Mouse (Mus musculus): Measurements from ENCODE around the gene Akt3.
A peak's percentile ranks its signal among the peaks of the same experiment; 100 is the strongest.

Akt3 gene

GRCm38 (mm10) chr1:177010607-177011302, 247.2 kb downstream of the Akt3 start:
- DNase-seq (ENCODE audit: low spot score), result no peak

- DNase-seq (ENCODE audit: low spot score), result no peak
Observed at GRCm38 (mm10) chr1:177010041-177010440, 248.0 kb downstream of the Akt3 start.

GRCm38 (mm10) chr1:177008777-177009176, 249.2 kb downstream of the Akt3 start:
- peak; percentile 78 for DNase-seq (ENCODE audit: low spot score)

GRCm38 (mm10) chr1:177007405-177007804, 250.6 kb downstream of the Akt3 start:
- no peak for DNase-seq (ENCODE audit: low spot score)

GRCm38 (mm10) chr1:177004041-177004741, 253.8 kb downstream of the Akt3 start:
- DNase-seq (ENCODE audit: low spot score), result no peak

GRCm38 (mm10) chr1:177002951-177003350, 255.1 kb downstream of the Akt3 start:
- no peak for DNase-seq (ENCODE audit: low spot score)

- peak; percentile 21 for DNase-seq (ENCODE audit: low spot score)
Observed at GRCm38 (mm10) chr1:176999011-176999410, 259.0 kb downstream of the Akt3 start.

- no peak for DNase-seq (ENCODE audit: low spot score)
Observed at GRCm38 (mm10) chr1:176997711-176998689, 260.0 kb downstream of the Akt3 start.

- DNase-seq (ENCODE audit: low spot score), result no peak
Observed at GRCm38 (mm10) chr1:176997254-176997653, 260.7 kb downstream of the Akt3 start.

GRCm38 (mm10) chr1:176996630-176997201, 261.3 kb downstream of the Akt3 start:
- DNase-seq (ENCODE audit: low spot score), result no peak

- DNase-seq (ENCODE audit: low spot score), result no peak
Observed at GRCm38 (mm10) chr1:176996166-176996565, 261.8 kb downstream of the Akt3 start.

- no peak for DNase-seq (ENCODE audit: low spot score)
Observed at GRCm38 (mm10) chr1:176995419-176995775, 262.6 kb downstream of the Akt3 start.

- DNase-seq (ENCODE audit: low spot score), result no peak
Observed at GRCm38 (mm10) chr1:176994707-176995418, 263.1 kb downstream of the Akt3 start.

GRCm38 (mm10) chr1:176994087-176994486, 263.9 kb downstream of the Akt3 start:
- DNase-seq (ENCODE audit: low spot score), result no peak

GRCm38 (mm10) chr1:176993141-176994010, 264.6 kb downstream of the Akt3 start:
- DNase-seq (ENCODE audit: low spot score), result no peak

- DNase-seq (ENCODE audit: low spot score), result no peak
Observed at GRCm38 (mm10) chr1:176992517-176992916, 265.5 kb downstream of the Akt3 start.

- no peak for DNase-seq (ENCODE audit: low spot score)
Observed at GRCm38 (mm10) chr1:176991473-176991872, 266.5 kb downstream of the Akt3 start.

- peak; percentile 43 for DNase-seq (ENCODE audit: low spot score)
Observed at GRCm38 (mm10) chr1:176986990-176987740, 270.8 kb downstream of the Akt3 start.

GRCm38 (mm10) chr1:176986275-176986674, 271.7 kb downstream of the Akt3 start:
- no peak for DNase-seq (ENCODE audit: low spot score)

GRCm38 (mm10) chr1:176985691-176986090, 272.3 kb downstream of the Akt3 start:
- DNase-seq (ENCODE audit: low spot score), result no peak

Measured in adipocyte (in vitro differentiated cells).